Mouse (Mus musculus): ENCODE measurements around the gene Lgals9. TPM values are rescaled to one million over a fixed set of nuclear protein-coding genes. Genes with fewer than 3 reads are reported as not detected.

The Lgals9 gene
- total and polyA plus RNA-seq, 3 experiments = 160 to 287 (median 228) TPM

DNA sequence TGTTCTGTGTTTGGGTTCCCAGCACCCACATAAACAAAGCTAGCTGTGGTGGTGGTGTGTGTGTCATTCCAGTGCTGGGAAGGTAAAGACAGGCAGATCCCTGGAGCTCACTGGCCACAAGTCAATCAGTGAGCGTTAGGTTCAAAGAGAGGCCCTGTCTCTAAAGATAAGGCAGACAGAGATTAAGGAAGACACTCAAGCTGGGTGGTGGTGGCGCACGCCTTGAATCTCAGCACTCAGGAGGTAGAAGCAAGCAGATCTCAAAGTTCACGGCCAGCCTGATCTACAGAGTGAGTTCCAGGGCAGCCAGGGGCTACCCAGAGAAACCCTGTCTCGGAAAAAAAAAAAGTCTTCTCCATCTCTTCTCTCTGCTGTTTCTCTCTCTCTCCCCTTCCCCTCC is 23.5 kb downstream of the Lgals9 start (continued):
- TF ChIP-seq TCF12 (IDR thresholded peaks at IDR 0.05; ENCODE audit: low read depth, low read length) = peak; percentile 69
- no peak for TF ChIP-seq POLR2AphosphoS5 (IDR thresholded peaks at IDR 0.05; ENCODE audit: borderline replicate concordance, low read depth, low read length)
- TF ChIP-seq MEF2A (IDR thresholded peaks at IDR 0.05; ENCODE audit: extremely low read depth, insufficient replicate concordance, low read depth, low read length, poor library complexity, severe bottlenecking) = no peak
- TF ChIP-seq TBP (IDR thresholded peaks at IDR 0.05; ENCODE audit: low read depth, low read length) = no peak

- no peak overlapping the region for H3K27ac ChIP-seq (ENCODE audit: control insufficient read depth, low read depth, low read length)
- no peaks in the 10 kb centered on the region for H3K9me3 ChIP-seq (replicated peaks; ENCODE audit: insufficient read depth, low read length)
- H3K79me2 ChIP-seq (ENCODE audit: control insufficient read depth, insufficient read depth, low read length, poor library complexity) = no peaks in the 10 kb centered on the region
- H3K4me1 ChIP-seq (ENCODE audit: control insufficient read depth in 1 of 2, insufficient read depth in 2 of 2, low read length in 2 of 2) = no peaks in the 10 kb centered on the region
- H3K9ac ChIP-seq (ENCODE audit: control insufficient read depth, low read depth, low read length, poor library complexity, severe bottlenecking) = no peak overlapping the region
- H3K36me3 ChIP-seq (ENCODE audit: control insufficient read depth in 1 of 2, insufficient read depth in 2 of 2, low read length in 2 of 2) = no peaks in the 10 kb centered on the region; a peak in 2 of 4 replicates
- no peak overlapping the region for H3K4me3 ChIP-seq (ENCODE audit: control insufficient read depth in 1 of 2, insufficient read depth in 1 of 2, low read depth in 2 of 2, low read length in 2 of 2)
- peak; percentile 71 for DNase-seq (ENCODE audit: low read depth, low spot score)
- H3K27me3 ChIP-seq (ENCODE audit: control insufficient read depth in 1 of 2, insufficient read depth in 2 of 2, low read length in 2 of 2) = 0 out of 4 replicates have a peak, but pooled peaks cover 0 to 2% of the 10 kb centered on the region in 2 experiments
- TF ChIP-seq POLR2A (IDR thresholded peaks at IDR 0.05; ENCODE audit: control insufficient read depth in 1 of 2, insufficient read depth in 1 of 2, low read depth in 1 of 2, low read length in 2 of 2, poor library complexity in 1 of 2) = 0 out of 4 replicates have a peak, but pooled peaks of 1 of the 2 experiments have one; percentile 6
- no peak for TF ChIP-seq MAFK (IDR thresholded peaks at IDR 0.05; ENCODE audit: borderline replicate concordance, low read depth, low read length)
- peak; percentile 54 to 90 (median 84) for TF ChIP-seq CTCF (IDR thresholded peaks at IDR 0.05 in 2 of 3, conservative IDR thresholded peaks at IDR 0.05 in 1 of 3; ENCODE audit: control insufficient read depth in 1 of 3, insufficient read depth in 1 of 3, low read depth in 2 of 3, low read length in 3 of 3, poor library complexity in 1 of 3, severe bottlenecking in 1 of 3)
- no peak for TF ChIP-seq JUND (IDR thresholded peaks at IDR 0.05; ENCODE audit: low read depth, low read length)
- peak; percentile 70; the same call in 1 of the 2 replicates for TF ChIP-seq ZMIZ1 (IDR thresholded peaks at IDR 0.05; ENCODE audit: low read depth, low read length)
- TF ChIP-seq POLR2AphosphoS2 (IDR thresholded peaks at IDR 0.05; ENCODE audit: low read length) = peak; percentile 61; the same call in 1 of the 2 replicates
- peak; percentile 85 for TF ChIP-seq ZC3H11A (IDR thresholded peaks at IDR 0.05; ENCODE audit: low read depth, low read length)
- TF ChIP-seq RAD21 (IDR thresholded peaks at IDR 0.05; ENCODE audit: low read depth, low read length) = peak; percentile 85
- peak; percentile 92 for TF ChIP-seq SMC3 (IDR thresholded peaks at IDR 0.05; ENCODE audit: low read depth, low read length)
These were observed 24.8 kb downstream of the Lgals9 start for GRCm38 (mm10) chr11:78959841-78960520.

DNA sequence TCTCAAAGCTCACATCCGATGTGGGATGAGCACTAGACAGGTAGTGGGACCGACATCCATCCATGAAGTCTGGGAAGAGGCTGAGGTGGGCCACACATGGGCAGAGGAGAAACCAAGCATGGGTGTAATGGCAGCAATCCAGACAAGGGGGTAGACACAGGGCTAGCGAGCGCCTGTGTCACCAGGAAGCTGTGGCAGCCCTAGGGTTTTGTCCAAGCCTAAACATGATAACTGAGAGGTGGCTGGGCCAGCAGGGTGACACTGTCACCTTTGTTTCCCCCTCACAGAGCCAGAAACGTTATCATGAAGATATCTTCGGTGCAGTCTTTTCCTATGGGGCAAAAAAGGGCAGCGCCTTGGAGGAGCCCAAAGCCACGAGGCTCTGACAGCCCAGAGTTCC is 25.4 kb downstream of the Lgals9 start:
- TF ChIP-seq USF2 (IDR thresholded peaks at IDR 0.05; ENCODE audit: borderline replicate concordance in 1 of 2, insufficient read depth in 1 of 2, low read depth in 1 of 2, low read length in 2 of 2) = no peak
- TF ChIP-seq UBTF (IDR thresholded peaks at IDR 0.05; ENCODE audit: borderline replicate concordance, insufficient read depth, low read depth, low read length) = no peak
- no peak for TF ChIP-seq ZMIZ1 (IDR thresholded peaks at IDR 0.05; ENCODE audit: low read depth, low read length)
- DNase-seq (ENCODE audit: low read depth, low spot score) = no peak
- Histone ChIP-seq H3K4me1 (ENCODE audit: control insufficient read depth in 1 of 2, insufficient read depth in 2 of 2, low read length in 2 of 2) (no peaks in the 10 kb centered on the region), H3K27me3 (ENCODE audit: control insufficient read depth in 1 of 2, insufficient read depth in 2 of 2, low read length in 2 of 2) (peaks cover 0 to 5% of the 10 kb centered on the region in 2 experiments; a peak in 2 of 4 replicates), H3K27ac (ENCODE audit: control insufficient read depth, low read depth, low read length) (no peak overlapping the region), H3K36me3 (ENCODE audit: control insufficient read depth in 1 of 2, insufficient read depth in 2 of 2, low read length in 2 of 2) (no peaks in the 10 kb centered on the region; a peak in 1 of 4 replicates), H3K9ac (ENCODE audit: control insufficient read depth, low read depth, low read length, poor library complexity, severe bottlenecking) (no peak overlapping the region), H3K79me2 (ENCODE audit: control insufficient read depth, insufficient read depth, low read length, poor library complexity) (no peaks in the 10 kb centered on the region), H3K4me3 (ENCODE audit: control insufficient read depth in 1 of 2, insufficient read depth in 1 of 2, low read depth in 2 of 2, low read length in 2 of 2) (no peak overlapping the region), H3K9me3 (replicated peaks; ENCODE audit: insufficient read depth, low read length) (no peaks in the 10 kb centered on the region)
